Mouse (Mus musculus): ENCODE data around the gene Gpr15. TPM values are rescaled to one million over a fixed set of nuclear protein-coding genes. Genes with fewer than 3 reads are reported as not detected.

Gpr15 gene
- polyA plus RNA-seq, 1 experiment from 2014 or later = not detected

DNA sequence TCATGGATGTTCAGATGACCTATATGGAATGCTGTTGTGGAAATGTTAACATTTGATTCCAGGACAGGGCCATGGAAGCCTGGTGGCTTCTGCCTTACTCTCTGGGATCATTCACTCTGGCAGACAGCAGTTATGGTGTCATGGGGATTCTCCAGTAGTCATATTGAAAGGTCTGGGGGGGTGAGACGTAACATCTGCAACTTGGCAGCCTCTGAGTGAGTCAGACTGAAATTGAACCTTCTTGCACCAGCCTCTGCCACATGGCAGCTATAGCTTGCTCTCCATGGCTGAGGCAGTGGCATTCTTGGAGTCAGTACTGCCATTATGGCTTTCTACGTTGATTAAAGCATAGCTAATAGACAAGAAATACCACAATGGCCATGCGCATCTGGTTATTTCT is 22.1 kb downstream of the Gpr15 start:
- Histone ChIP-seq H3K4me2 (ENCODE audit: low read length) (no peak overlapping the region), H3K27me3 (ENCODE audit: insufficient read depth, low read length) (no peaks in the 10 kb centered on the region), H3K36me3 (ENCODE audit: insufficient read depth, low read length) (no peaks in the 10 kb centered on the region), H3K9ac (ENCODE audit: low read depth, low read length) (no peak overlapping the region), H3K27ac (no peak overlapping the region), H3K9me3 (replicated peaks; ENCODE audit: low read length) (no peaks in the 10 kb centered on the region), H3K4me3 (replicated peaks; ENCODE audit: low read depth, low read length) (no peak overlapping the region), H3K4me1 (replicated peaks; ENCODE audit: insufficient read depth, low read length) (no peaks in the 10 kb centered on the region)
- no peak for DNase-seq (ENCODE audit: low spot score)
- WGBS = 90% methylated on average over 3 of the region's 3 CpGs
- ATAC-seq (replicated peaks; ENCODE audit: low FRiP score, low read depth) = no peak
- no peak for TF ChIP-seq CTCF (IDR thresholded peaks at IDR 0.05; ENCODE audit: low read depth)

DNA sequence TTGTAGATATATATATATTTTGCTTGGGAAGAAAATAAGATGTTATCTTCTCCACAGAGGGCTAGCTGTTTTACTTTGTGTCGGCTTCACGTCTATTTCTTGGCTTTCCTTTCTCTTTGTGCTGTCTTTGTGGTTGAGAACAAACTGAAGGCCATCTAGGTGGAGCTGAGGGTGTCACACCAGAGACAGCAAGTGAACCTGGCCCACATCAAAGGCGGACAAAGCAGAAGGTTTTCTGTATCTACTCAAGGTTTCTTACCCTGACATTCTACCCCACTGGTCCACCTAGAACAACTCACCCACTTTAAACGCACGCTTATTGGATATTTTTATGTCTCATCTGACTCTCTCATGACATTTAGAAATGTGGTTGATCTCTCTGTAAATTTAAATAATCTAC is 24.8 kb downstream of the Gpr15 start:
- Histone ChIP-seq H3K36me3 (ENCODE audit: insufficient read depth, low read length) (no peaks in the 10 kb centered on the region), H3K4me1 (replicated peaks; ENCODE audit: insufficient read depth, low read length) (no peaks in the 10 kb centered on the region), H3K27ac (no peak overlapping the region), H3K27me3 (ENCODE audit: insufficient read depth, low read length) (no peaks in the 10 kb centered on the region), H3K9me3 (replicated peaks; ENCODE audit: low read length) (no peaks in the 10 kb centered on the region), H3K4me3 (replicated peaks; ENCODE audit: low read depth, low read length) (no peak overlapping the region), H3K9ac (ENCODE audit: low read depth, low read length) (no peak overlapping the region), H3K4me2 (ENCODE audit: low read length) (no peak overlapping the region)
- WGBS = 90% methylated on average over 5 of the region's 5 CpGs
- DNase-seq (ENCODE audit: low spot score) (no peak), ATAC-seq (replicated peaks; ENCODE audit: low FRiP score, low read depth) (no peak)
- TF ChIP-seq CTCF (IDR thresholded peaks at IDR 0.05; ENCODE audit: low read depth) = no peak

DNA sequence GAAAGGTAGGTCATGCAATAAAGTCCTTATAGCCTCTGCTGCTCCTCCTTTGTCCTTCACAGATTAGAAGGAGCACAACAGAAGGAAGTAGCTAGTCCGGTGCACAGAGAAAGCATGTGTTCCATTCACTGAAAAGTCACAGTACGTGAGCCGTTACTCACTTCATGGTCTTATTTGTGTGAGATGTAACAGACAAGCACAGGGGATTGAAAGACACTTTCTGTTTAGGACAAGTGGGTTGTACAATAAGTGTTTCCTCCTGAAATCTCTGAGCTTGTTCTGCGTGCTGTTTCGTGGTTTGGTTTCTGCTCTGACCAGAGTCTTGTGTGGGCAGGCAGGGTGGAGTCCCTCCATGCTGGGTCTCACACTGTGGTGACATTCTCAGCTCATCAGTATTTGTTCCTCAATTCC is 28.5 kb downstream of the Gpr15 start:
- H3K4me3 ChIP-seq (replicated peaks; ENCODE audit: low read depth, low read length) = no peak overlapping the region

DNA sequence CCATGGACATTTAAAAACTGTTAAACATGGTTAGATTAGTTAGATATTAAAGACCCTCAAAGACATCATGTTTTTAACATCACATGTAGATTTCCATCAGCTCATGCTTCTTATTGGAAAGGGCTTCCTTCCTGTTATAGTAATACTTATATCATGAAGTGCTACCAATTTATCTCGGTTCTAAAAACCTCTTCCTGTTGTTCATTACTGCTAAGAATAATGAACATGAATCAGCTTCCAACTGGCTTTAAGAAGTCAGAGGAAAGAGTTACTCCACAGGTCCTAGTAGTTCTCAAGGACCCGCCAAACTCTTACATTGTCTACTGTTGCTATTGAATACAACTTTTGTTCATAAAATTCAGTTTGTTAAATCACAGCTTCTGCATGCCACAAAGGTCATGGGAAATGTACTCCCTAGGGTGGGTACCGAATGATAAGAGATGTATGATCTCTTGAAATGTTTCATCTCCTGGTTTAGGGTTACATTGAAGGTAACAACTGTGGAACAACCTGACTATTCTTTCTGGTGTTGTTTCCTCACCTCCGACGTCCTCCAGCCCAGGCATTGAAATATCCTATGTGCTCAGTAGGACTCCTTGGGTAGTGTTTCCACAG is 29.2 kb downstream of the Gpr15 start:
- DNase-seq (ENCODE audit: low spot score) (no peak), ATAC-seq (replicated peaks; ENCODE audit: low FRiP score, low read depth) (no peak)
- 77% methylated on average over 5 of the region's 5 CpGs for WGBS
- no peak for TF ChIP-seq CTCF (IDR thresholded peaks at IDR 0.05; ENCODE audit: low read depth)
- Histone ChIP-seq H3K4me3 (replicated peaks; ENCODE audit: low read depth, low read length) (no peak overlapping the region), H3K36me3 (ENCODE audit: insufficient read depth, low read length) (no peaks in the 10 kb centered on the region), H3K4me1 (replicated peaks; ENCODE audit: insufficient read depth, low read length) (no peaks in the 10 kb centered on the region), H3K4me2 (ENCODE audit: low read length) (no peak overlapping the region), H3K27ac (no peak overlapping the region), H3K9ac (ENCODE audit: low read depth, low read length) (no peak overlapping the region), H3K9me3 (replicated peaks; ENCODE audit: low read length) (no peaks in the 10 kb centered on the region), H3K27me3 (ENCODE audit: insufficient read depth, low read length) (no peaks in the 10 kb centered on the region)

More for the DNA sequence above, 28.5 kb downstream of the Gpr15 start:
- H3K9me3 ChIP-seq (replicated peaks; ENCODE audit: low read length) = no peaks in the 10 kb centered on the region
- no peak for TF ChIP-seq CTCF (IDR thresholded peaks at IDR 0.05; ENCODE audit: low read depth)
- DNase-seq (ENCODE audit: low spot score) = no peak
- H3K4me1 ChIP-seq (replicated peaks; ENCODE audit: insufficient read depth, low read length) = no peaks in the 10 kb centered on the region
- H3K4me2 ChIP-seq (ENCODE audit: low read length) = no peak overlapping the region
- 84% methylated on average over 5 of the region's 5 CpGs for WGBS
- H3K27me3 ChIP-seq (ENCODE audit: insufficient read depth, low read length) = no peaks in the 10 kb centered on the region
- no peaks in the 10 kb centered on the region for H3K36me3 ChIP-seq (ENCODE audit: insufficient read depth, low read length)
- no peak for ATAC-seq (replicated peaks; ENCODE audit: low FRiP score, low read depth)
- H3K27ac ChIP-seq = no peak overlapping the region
- H3K9ac ChIP-seq (ENCODE audit: low read depth, low read length) = no peak overlapping the region

DNA sequence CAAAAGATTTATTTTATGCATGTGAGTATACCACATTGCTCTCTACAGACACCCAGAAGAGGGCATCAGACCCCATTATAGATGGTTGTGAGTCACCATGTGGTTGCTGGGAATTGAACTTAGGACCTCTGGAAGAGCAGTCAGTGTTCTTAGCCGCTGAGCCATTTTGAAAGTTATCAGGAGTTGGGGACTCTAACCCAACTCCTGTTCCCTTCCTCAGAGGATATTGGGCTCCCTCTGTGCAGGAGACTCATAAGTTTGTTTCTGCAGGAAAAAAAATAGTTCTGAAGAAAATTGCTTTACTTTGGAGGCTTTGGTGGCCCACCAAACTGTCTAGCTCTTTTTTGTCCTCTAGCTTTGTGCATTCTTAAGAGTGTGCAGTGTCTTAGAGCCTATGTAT is 30.3 kb downstream of the Gpr15 start:
- H3K27ac ChIP-seq = no peak overlapping the region
- ATAC-seq (replicated peaks; ENCODE audit: low FRiP score, low read depth) (no peak), DNase-seq (ENCODE audit: low spot score) (no peak)
- no peaks in the 10 kb centered on the region for H3K27me3 ChIP-seq (ENCODE audit: insufficient read depth, low read length)
- no peak overlapping the region for H3K4me3 ChIP-seq (replicated peaks; ENCODE audit: low read depth, low read length)
- WGBS = 95% methylated on average over 1 of the region's 1 CpGs
- no peak for TF ChIP-seq CTCF (IDR thresholded peaks at IDR 0.05; ENCODE audit: low read depth)
- no peaks in the 10 kb centered on the region for H3K4me1 ChIP-seq (replicated peaks; ENCODE audit: insufficient read depth, low read length)
- no peak overlapping the region for H3K9ac ChIP-seq (ENCODE audit: low read depth, low read length)
- H3K4me2 ChIP-seq (ENCODE audit: low read length) = no peak overlapping the region
- no peaks in the 10 kb centered on the region for H3K36me3 ChIP-seq (ENCODE audit: insufficient read depth, low read length)
- no peaks in the 10 kb centered on the region for H3K9me3 ChIP-seq (replicated peaks; ENCODE audit: low read length)

DNA sequence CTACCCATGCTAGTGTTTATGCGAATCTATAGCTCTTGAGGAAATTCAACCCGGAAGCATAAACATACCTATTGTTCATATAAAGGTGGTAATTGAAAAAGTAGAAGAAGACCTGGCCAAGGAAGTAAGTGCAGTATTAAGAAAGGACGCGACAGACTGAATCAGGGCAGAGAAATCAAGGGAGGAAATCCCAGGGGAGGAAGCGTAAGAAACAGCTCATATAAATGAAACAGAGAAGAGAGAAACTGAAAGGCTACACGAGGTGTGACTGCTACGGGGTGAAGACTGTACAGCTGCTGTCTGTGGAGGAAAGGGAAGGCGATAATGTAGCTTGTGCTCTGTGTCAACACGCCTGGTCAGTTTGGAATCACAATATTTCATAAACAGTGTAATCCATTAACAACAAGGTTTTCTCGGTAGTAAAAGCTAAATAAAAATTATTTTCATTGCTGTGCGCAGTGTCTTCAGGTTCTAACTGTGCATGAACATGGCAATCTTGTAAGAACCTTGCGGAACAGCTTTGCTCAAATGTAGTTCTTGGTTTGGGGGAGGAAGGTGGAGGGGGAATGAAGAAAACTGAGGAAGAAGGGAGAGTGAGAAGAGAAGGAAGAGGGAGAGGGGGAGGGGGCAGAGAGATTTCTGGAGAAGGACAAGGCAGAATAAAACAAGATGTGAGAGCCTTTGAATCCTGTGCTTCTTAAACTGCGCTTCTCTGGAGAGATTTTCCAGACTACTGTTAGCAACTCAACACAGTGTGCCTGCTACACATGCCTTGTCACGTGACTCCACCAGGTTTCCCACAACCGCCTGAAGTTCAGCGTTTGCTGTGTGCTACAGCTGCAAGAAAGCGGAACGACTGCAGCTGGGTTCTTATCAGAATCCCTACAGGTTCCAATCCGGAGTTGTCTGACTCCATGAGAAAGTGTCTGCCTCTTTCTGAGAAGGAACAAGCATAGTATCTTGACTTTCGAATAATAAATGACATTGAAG is 33.0 kb downstream of the Gpr15 start:
- no peaks in the 10 kb centered on the region for H3K9me3 ChIP-seq (replicated peaks; ENCODE audit: low read length)
- no peaks in the 10 kb centered on the region for H3K27me3 ChIP-seq (ENCODE audit: insufficient read depth, low read length)
- H3K4me2 ChIP-seq (ENCODE audit: low read length) = no peak overlapping the region
- H3K36me3 ChIP-seq (ENCODE audit: insufficient read depth, low read length) = no peaks in the 10 kb centered on the region
- TF ChIP-seq CTCF (IDR thresholded peaks at IDR 0.05; ENCODE audit: low read depth) = no peak
- H3K9ac ChIP-seq (ENCODE audit: low read depth, low read length) = no peak overlapping the region
- ATAC-seq (replicated peaks; ENCODE audit: low FRiP score, low read depth) = no peak
- H3K27ac ChIP-seq = no peak overlapping the region
- no peaks in the 10 kb centered on the region for H3K4me1 ChIP-seq (replicated peaks; ENCODE audit: insufficient read depth, low read length)
- 65% methylated on average over 20 of the region's 20 CpGs for WGBS
- no peak overlapping the region for H3K4me3 ChIP-seq (replicated peaks; ENCODE audit: low read depth, low read length)
- no peak for DNase-seq (ENCODE audit: low spot score)

Data from kidney, postnatal 0 days (tissue).